Comparison of ENCODE assay signal across 18 mouse cellular contexts in genomic region chr8:95112594-95112993, GRCm38 (mm10). TPM values are rescaled to one million over a fixed set of nuclear protein-coding genes. Genes with fewer than 3 reads are reported as not detected.
DNase-seq lines count a peak whose midpoint lies in the region; ATAC-seq and TF ChIP-seq lines count a peak whose summit lies in the region.
"Had no signal": no experiment of that assay in that cellular context is flagged by ENCODE, and none has a peak within 500 bp of the region (broad histone marks: within the 10 kb centered on the region; RNA-seq: fewer than 3 reads in every experiment).

No protein-coding gene starts in this region.

- no peak overlapping the region for H3K4me2 ChIP-seq in intestine, postnatal 0 days (replicated peaks; ENCODE audit: low read depth)
- H3K4me2 ChIP-seq in intestine, embryonic 16.5 days (ENCODE audit: low read depth, low read length), result no peak overlapping the region
- no peak overlapping the region for H3K4me2 ChIP-seq in kidney, embryonic 16.5 days (replicated peaks; ENCODE audit: low read depth, low read length)

- no peak for TF ChIP-seq POLR2A in kidney, adult 2 months (IDR thresholded peaks at IDR 0.05; ENCODE audit: low read depth, low read length)
- no peak for TF ChIP-seq POLR2A in testis, adult 2 months (IDR thresholded peaks at IDR 0.05; ENCODE audit: control insufficient read depth, low read depth, low read length)

- H3K9ac ChIP-seq in intestine, postnatal 0 days (ENCODE audit: low read depth, low read length), result no peak overlapping the region
- no peak overlapping the region for H3K9ac ChIP-seq in intestine, embryonic 16.5 days (ENCODE audit: low read depth, low read length)
- no peak overlapping the region for H3K9ac ChIP-seq in kidney, embryonic 16.5 days (replicated peaks; ENCODE audit: low read length)

- TF ChIP-seq CTCF in intestine, postnatal 0 days (IDR thresholded peaks at IDR 0.05; ENCODE audit: low read depth), result no peak
- TF ChIP-seq CTCF in kidney, adult 2 months (conservative IDR thresholded peaks at IDR 0.05; ENCODE audit: insufficient read depth, insufficient read length, low read depth, low read length), result no peak
- TF ChIP-seq CTCF in testis, adult 2 months (IDR thresholded peaks at IDR 0.05; ENCODE audit: control insufficient read depth, insufficient read depth, insufficient replicate concordance, low read depth, low read length), result no peak

- H3K4me3 ChIP-seq in intestine, postnatal 0 days (ENCODE audit: low read depth, low read length), result no peak overlapping the region
- H3K4me3 ChIP-seq in intestine, embryonic 16.5 days (ENCODE audit: low read length), result no peak overlapping the region
- H3K4me3 ChIP-seq in kidney, adult 2 months (ENCODE audit: insufficient read depth, low read depth, low read length), result no peak overlapping the region
- no peak overlapping the region for H3K4me3 ChIP-seq in kidney, embryonic 16.5 days (ENCODE audit: low read length)
- peak overlapping the region; percentile 75 for H3K4me3 ChIP-seq in testis, adult 2 months (ENCODE audit: control insufficient read depth, low read depth, low read length)

- 56% methylated on average over 3 of the region's 3 CpGs for WGBS in intestine, postnatal 0 days
- 85% methylated on average over 3 of the region's 3 CpGs for WGBS in intestine, embryonic 16.5 days
- WGBS in kidney, adult 2 months, result 53% methylated on average over 3 of the region's 3 CpGs
- WGBS in kidney, embryonic 16.5 days, result 89% methylated on average over 3 of the region's 3 CpGs

- peaks cover 25% of the 10 kb centered on the region for H3K36me3 ChIP-seq in intestine, postnatal 0 days (ENCODE audit: control insufficient read depth, insufficient read depth)
- peaks cover 6% of the 10 kb centered on the region for H3K36me3 ChIP-seq in intestine, embryonic 16.5 days (ENCODE audit: control insufficient read depth, insufficient read depth, low read length)
- peaks cover 3% of the 10 kb centered on the region; the same call in 1 of the 2 replicates for H3K36me3 ChIP-seq in kidney, adult 2 months (ENCODE audit: control insufficient read depth, insufficient read depth, low read length)
- H3K36me3 ChIP-seq in kidney, embryonic 16.5 days (ENCODE audit: insufficient read depth, low read length), result peaks cover 9% of the 10 kb centered on the region; the same call in 1 of the 2 replicates
- H3K36me3 ChIP-seq in testis, adult 2 months (ENCODE audit: control insufficient read depth, insufficient read depth, low read length), result no peaks in the 10 kb centered on the region
- H3K36me3 ChIP-seq: G1E had no signal

- H3K27me3 ChIP-seq in intestine, postnatal 0 days (replicated peaks; ENCODE audit: control insufficient read depth, insufficient read depth, low read length), result no peaks in the 10 kb centered on the region
- H3K27me3 ChIP-seq in intestine, embryonic 16.5 days (replicated peaks; ENCODE audit: control insufficient read depth, insufficient read depth, low read length), result no peaks in the 10 kb centered on the region
- no peaks in the 10 kb centered on the region for H3K27me3 ChIP-seq in kidney, adult 2 months (replicated peaks; ENCODE audit: control insufficient read depth, insufficient read depth, low read length)
- H3K27me3 ChIP-seq in kidney, embryonic 16.5 days (ENCODE audit: insufficient read depth, low read length), result no peaks in the 10 kb centered on the region
- no peaks in the 10 kb centered on the region for H3K27me3 ChIP-seq in testis, adult 2 months (ENCODE audit: control insufficient read depth, insufficient read depth, low read length)
- H3K27me3 ChIP-seq: CH12.LX, Patski had no signal

- peak; percentile 56; the same call in 1 of the 2 replicates for ATAC-seq in intestine, postnatal 0 days
- no peak for ATAC-seq in intestine, embryonic 16.5 days
- no peak for ATAC-seq in kidney, embryonic 16.5 days (ENCODE audit: low FRiP score, low TSS enrichment)
- ATAC-seq: activated CD4-positive, CD25-positive, alpha-beta regulatory T cell, adult 4 months; CD4-positive, CD25-positive, alpha-beta regulatory T cell, adult 4 months; Patski had no signal

- no peak overlapping the region for H3K27ac ChIP-seq in intestine, postnatal 0 days (ENCODE audit: low read depth, low read length)
- H3K27ac ChIP-seq in intestine, embryonic 16.5 days (ENCODE audit: low read length), result no peak overlapping the region
- H3K27ac ChIP-seq in kidney, adult 2 months (ENCODE audit: insufficient read depth, low read depth, low read length), result no peak overlapping the region
- no peak overlapping the region for H3K27ac ChIP-seq in kidney, embryonic 16.5 days (ENCODE audit: low read length)
- H3K27ac ChIP-seq in testis, adult 2 months (ENCODE audit: control insufficient read depth, insufficient read depth, low read depth, low read length), result no peak overlapping the region

- no peaks in the 10 kb centered on the region for H3K9me3 ChIP-seq in intestine, postnatal 0 days (ENCODE audit: control insufficient read depth)
- no peaks in the 10 kb centered on the region for H3K9me3 ChIP-seq in intestine, embryonic 16.5 days (ENCODE audit: control insufficient read depth, low read length)
- no peaks in the 10 kb centered on the region for H3K9me3 ChIP-seq in kidney, embryonic 16.5 days (ENCODE audit: low read length)
- H3K9me3 ChIP-seq: G1E had no signal

- peak; percentile 60 for DNase-seq in kidney, adult 2 months
- peak; percentile 56 for DNase-seq in kidney, adult 9 months
- DNase-seq in kidney, adult 8-10 months, result no peak
- no peak for DNase-seq in testis, postnatal 10 days (ENCODE audit: low spot score)
- DNase-seq: adrenal gland, adult 8-10 months; B cell, adult 2 months; cerebellum, adult 11 months; cerebellum, adult 11-12 months had no signal

- no peaks in the 10 kb centered on the region for H3K4me1 ChIP-seq in intestine, postnatal 0 days (replicated peaks; ENCODE audit: control insufficient read depth, insufficient read depth, low read length)
- no peaks in the 10 kb centered on the region for H3K4me1 ChIP-seq in intestine, embryonic 16.5 days (ENCODE audit: control insufficient read depth, insufficient read depth, low read length)
- 0 out of 2 replicates have a peak, but pooled peaks cover 4% of the 10 kb centered on the region for H3K4me1 ChIP-seq in kidney, adult 2 months (ENCODE audit: control insufficient read depth, insufficient read depth, low read length)
- H3K4me1 ChIP-seq in kidney, embryonic 16.5 days (ENCODE audit: insufficient read depth, low read length), result no peaks in the 10 kb centered on the region
- H3K4me1 ChIP-seq in testis, adult 2 months (ENCODE audit: control insufficient read depth, insufficient read depth, low read length), result no peaks in the 10 kb centered on the region

RNA-seq across cellular contexts. Expression of gene Katnb1, which starts 31.6 kb away (rescaled TPM):
- polyA plus RNA-seq in intestine, postnatal 0 days (2015; fragmentation: Nextera tagmentation; extraction: Ambion mirVana), result 12.7 and 14.2 TPM in 2 replicates
- 16.7 and 17.8 TPM in 2 replicates for polyA plus RNA-seq in intestine, embryonic 16.5 days (2015; fragmentation: Nextera tagmentation; extraction: Ambion mirVana)
- 22.2 and 23.7 TPM in 2 replicates for polyA plus RNA-seq in kidney, adult 2 months (2012; rRNA removed)
- 29.5 and 33.2 TPM in 2 replicates for polyA plus RNA-seq in kidney, embryonic 16.5 days (2015; fragmentation: Nextera tagmentation; extraction: Ambion mirVana)
- polyA plus RNA-seq in testis, adult 2 months (2012; rRNA removed), result 180 and 199 TPM in 2 replicates

RNA-seq across cellular contexts. Expression of gene Drc7, which starts 57.7 kb away (rescaled TPM):
- not detected in 2 replicates for polyA plus RNA-seq in intestine, postnatal 0 days (2015; fragmentation: Nextera tagmentation; extraction: Ambion mirVana)
- polyA plus RNA-seq in intestine, embryonic 16.5 days (2015; fragmentation: Nextera tagmentation; extraction: Ambion mirVana), result 0.07 TPM in 1 of 2 replicates, not detected in the other
- 0.05 and 0.10 TPM in 2 replicates for polyA plus RNA-seq in kidney, adult 2 months (2012; rRNA removed)
- polyA plus RNA-seq in kidney, embryonic 16.5 days (2015; fragmentation: Nextera tagmentation; extraction: Ambion mirVana), result 0.05 TPM in 1 of 2 replicates, not detected in the other
- 82.6 and 87.3 TPM in 2 replicates for polyA plus RNA-seq in testis, adult 2 months (2012; rRNA removed)
- polyA plus RNA-seq: activated CD4-positive, CD25-positive, alpha-beta regulatory T cell, adult 4 months; adrenal gland, adult 2 months; CD4-positive, CD25-positive, alpha-beta regulatory T cell, adult 4 months; G1E had no signal

Comparison
In these comparisons a context has a peak if more than half of its experiments do, and no peak if none do; other contexts are left out.
1. DNase-seq: peak in kidney, adult 2 months (single experiment) and kidney, adult 9 months (single experiment); none in kidney, adult 8-10 months (0 of 2) and testis, postnatal 10 days (single experiment).
2. RNA of gene Drc7, which starts 57.7 kb away (polyA plus RNA-seq): 82.6 to 87.3 TPM in testis, adult 2 months; 0.07 TPM in intestine, embryonic 16.5 days, 0.05 TPM in kidney, embryonic 16.5 days, 0.05 to 0.10 TPM in kidney, adult 2 months and not detected in intestine, postnatal 0 days; every median in the first group is over 10 times any median in the second.